Mouse (Mus musculus) heart, adult 2 months (tissue): Measurements from ENCODE around the gene Tpsb2.

Experiments
- CTCF ChIP-seq: fragments of 200-600 bp; IDR thresholded peaks from 2 replicates; pipeline ENCODE4 v1.8.1; 2022; ENCODE audit warnings: antibody characterized with exemption, mild to moderate bottlenecking, moderate library complexity
- EP300 ChIP-seq: fragments of 200-500 bp; IDR thresholded peaks from 2 replicates; pipeline ENCODE4 v1.6.1; 2011; ENCODE audit warnings: low read depth, low read length, control low read depth; ENCODE audit not compliant: insufficient read depth
- POLR2A ChIP-seq: fragments of 200-500 bp; IDR thresholded peaks from 2 replicates; pipeline ENCODE4 v1.6.1; 2011; ENCODE audit warnings: mild to moderate bottlenecking, low read depth, low read length, control low read depth; ENCODE audit not compliant: insufficient read depth

DNA sequence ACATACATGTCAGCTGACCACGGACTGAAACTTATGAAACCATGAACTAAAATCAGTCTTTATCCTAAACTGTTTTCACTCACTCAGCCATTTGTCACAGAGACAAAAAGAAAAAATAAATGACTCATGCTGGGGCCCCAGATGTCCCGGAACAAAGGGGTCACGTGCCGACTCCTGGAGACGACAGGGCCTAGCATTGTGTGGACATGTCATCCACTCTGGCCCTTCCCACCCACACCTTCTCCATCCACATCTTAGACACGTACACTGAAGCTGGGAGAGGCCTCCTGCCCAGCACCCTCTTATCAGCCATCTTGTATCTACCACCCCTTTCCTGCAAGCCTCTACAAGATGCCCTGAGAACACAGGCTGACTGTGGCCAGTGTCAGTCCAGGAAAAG, 51.9 kb downstream of the Tpsb2 start:
- TF ChIP-seq POLR2A (no peak), EP300 (no peak), CTCF (no peak)
